Mouse (Mus musculus): ENCODE data around the gene Zfp764. TPM values are rescaled to one million over a fixed set of nuclear protein-coding genes. Genes with fewer than 3 reads are reported as not detected.

The Zfp764 gene
- polyA plus RNA-seq, 1 experiment from 2014 or later, result 6.6 TPM

GRCm38 (mm10) chr7:127360265-127360664 lies 46.4 kb downstream of the Zfp764 start:
- no peaks in the 10 kb centered on the region; the same call in 1 of the 2 replicates for H3K4me1 ChIP-seq (ENCODE audit: control insufficient read depth, insufficient read depth, low read length)
- H3K9ac ChIP-seq (ENCODE audit: low read length), result no peak overlapping the region
- H3K9me3 ChIP-seq (replicated peaks; ENCODE audit: control insufficient read depth, low read length), result no peaks in the 10 kb centered on the region
- peaks cover 22% of the 10 kb centered on the region for H3K27me3 ChIP-seq (ENCODE audit: control insufficient read depth, insufficient read depth, low read length)
- H3K4me3 ChIP-seq (ENCODE audit: low read length), result no peak overlapping the region
- no peak overlapping the region for H3K4me2 ChIP-seq (ENCODE audit: low read depth, low read length)
- no peak for ATAC-seq (replicated peaks; ENCODE audit: extremely low read depth, insufficient read depth, low FRiP score)
- H3K36me3 ChIP-seq (ENCODE audit: control insufficient read depth, insufficient read depth), result no peaks in the 10 kb centered on the region
- WGBS, result 59% methylated on average over 4 of the region's 4 CpGs
- H3K27ac ChIP-seq (ENCODE audit: low read length), result no peak overlapping the region

- no peaks in the 10 kb centered on the region for H3K4me1 ChIP-seq (ENCODE audit: control insufficient read depth, insufficient read depth, low read length)
- H3K36me3 ChIP-seq (ENCODE audit: control insufficient read depth, insufficient read depth), result no peaks in the 10 kb centered on the region
- no peak overlapping the region for H3K4me3 ChIP-seq (ENCODE audit: low read length)
- peaks cover 16% of the 10 kb centered on the region for H3K27me3 ChIP-seq (ENCODE audit: control insufficient read depth, insufficient read depth, low read length)
- WGBS, result 65% methylated on average over 4 of the region's 4 CpGs
- H3K27ac ChIP-seq (ENCODE audit: low read length), result no peak overlapping the region
- no peak overlapping the region for H3K4me2 ChIP-seq (ENCODE audit: low read depth, low read length)
- no peaks in the 10 kb centered on the region for H3K9me3 ChIP-seq (replicated peaks; ENCODE audit: control insufficient read depth, low read length)
- ATAC-seq (replicated peaks; ENCODE audit: extremely low read depth, insufficient read depth, low FRiP score), result no peak
- H3K9ac ChIP-seq (ENCODE audit: low read length), result no peak overlapping the region
These were observed 48.1 kb downstream of the Zfp764 start for GRCm38 (mm10) chr7:127358472-127358871.

GRCm38 (mm10) chr7:127357871-127358270 lies 48.8 kb downstream of the Zfp764 start:
- Histone ChIP-seq H3K27ac (ENCODE audit: low read length) (no peak overlapping the region), H3K9me3 (replicated peaks; ENCODE audit: control insufficient read depth, low read length) (no peaks in the 10 kb centered on the region), H3K4me1 (ENCODE audit: control insufficient read depth, insufficient read depth, low read length) (no peaks in the 10 kb centered on the region), H3K27me3 (ENCODE audit: control insufficient read depth, insufficient read depth, low read length) (peaks cover 16% of the 10 kb centered on the region), H3K36me3 (ENCODE audit: control insufficient read depth, insufficient read depth) (no peaks in the 10 kb centered on the region), H3K9ac (ENCODE audit: low read length) (no peak overlapping the region), H3K4me2 (ENCODE audit: low read depth, low read length) (no peak overlapping the region), H3K4me3 (ENCODE audit: low read length) (no peak overlapping the region)
- 58% methylated on average over 2 of the region's 2 CpGs for WGBS
- ATAC-seq (replicated peaks; ENCODE audit: extremely low read depth, insufficient read depth, low FRiP score), result no peak

GRCm38 (mm10) chr7:127355796-127356195 lies 50.8 kb downstream of the Zfp764 start:
- H3K4me2 ChIP-seq (ENCODE audit: low read depth, low read length), result no peak overlapping the region
- H3K27me3 ChIP-seq (ENCODE audit: control insufficient read depth, insufficient read depth, low read length), result peaks cover 7% of the 10 kb centered on the region; the same call in 1 of the 2 replicates
- H3K9me3 ChIP-seq (replicated peaks; ENCODE audit: control insufficient read depth, low read length), result no peaks in the 10 kb centered on the region
- no peak overlapping the region for H3K27ac ChIP-seq (ENCODE audit: low read length)
- no peak for ATAC-seq (replicated peaks; ENCODE audit: extremely low read depth, insufficient read depth, low FRiP score)
- no peaks in the 10 kb centered on the region for H3K4me1 ChIP-seq (ENCODE audit: control insufficient read depth, insufficient read depth, low read length)
- no peak overlapping the region for H3K9ac ChIP-seq (ENCODE audit: low read length)
- H3K4me3 ChIP-seq (ENCODE audit: low read length), result no peak overlapping the region
- no peaks in the 10 kb centered on the region for H3K36me3 ChIP-seq (ENCODE audit: control insufficient read depth, insufficient read depth)
- 51% methylated on average over 3 of the region's 3 CpGs for WGBS

Other genes starting within 250 kb of the Zfp764 start
- 42.2 and 44.4 TPM in 2 replicates for gene Cd2bp2, start 210.8 kb downstream of the Zfp764 start, polyA plus RNA-seq (2015; fragmentation: Nextera tagmentation; extraction: Ambion mirVana)
- gene Tbc1d10b, start 198.4 kb downstream of the Zfp764 start, polyA plus RNA-seq (2015; fragmentation: Nextera tagmentation; extraction: Ambion mirVana), result 15.2 and 22.3 TPM in 2 replicates
- 16.2 and 31.6 TPM in 2 replicates for gene Mylpf, start 197.9 kb downstream of the Zfp764 start, polyA plus RNA-seq (2015; fragmentation: Nextera tagmentation; extraction: Ambion mirVana)
- gene Zfp553, start 173.8 kb downstream of the Zfp764 start, polyA plus RNA-seq (2015; fragmentation: Nextera tagmentation; extraction: Ambion mirVana), result 21.0 and 21.9 TPM in 2 replicates
- gene Sept1, start 173.7 kb downstream of the Zfp764 start, polyA plus RNA-seq (2015; fragmentation: Nextera tagmentation; extraction: Ambion mirVana), result 35.1 and 57.5 TPM in 2 replicates
- gene Zfp771, start 162.5 kb downstream of the Zfp764 start, polyA plus RNA-seq (2015; fragmentation: Nextera tagmentation; extraction: Ambion mirVana), result 38.0 and 39.6 TPM in 2 replicates
- gene Dctpp1, start 146.1 kb downstream of the Zfp764 start, polyA plus RNA-seq (2015; fragmentation: Nextera tagmentation; extraction: Ambion mirVana), result 129 and 142 TPM in 2 replicates
- 48.7 and 52.8 TPM in 2 replicates for gene Sephs2, start 132.8 kb downstream of the Zfp764 start, polyA plus RNA-seq (2015; fragmentation: Nextera tagmentation; extraction: Ambion mirVana)
- 3.3 and 8.1 TPM in 2 replicates for gene Itgal, start 110.6 kb downstream of the Zfp764 start, polyA plus RNA-seq (2015; fragmentation: Nextera tagmentation; extraction: Ambion mirVana)
- 17.1 and 20.0 TPM in 2 replicates for gene Zfp768, start 61.2 kb downstream of the Zfp764 start, polyA plus RNA-seq (2015; fragmentation: Nextera tagmentation; extraction: Ambion mirVana)
- 5.3 and 5.5 TPM in 2 replicates for gene Zfp747, start 30.8 kb downstream of the Zfp764 start, polyA plus RNA-seq (2015; fragmentation: Nextera tagmentation; extraction: Ambion mirVana)
- gene 9130019O22Rik, start 19.7 kb downstream of the Zfp764 start, polyA plus RNA-seq (2015; fragmentation: Nextera tagmentation; extraction: Ambion mirVana), result 4.5 and 4.9 TPM in 2 replicates
- gene E430018J23Rik, start 13.2 kb downstream of the Zfp764 start, polyA plus RNA-seq (2015; fragmentation: Nextera tagmentation; extraction: Ambion mirVana), result 4.7 and 5.6 TPM in 2 replicates
- gene Zfp688, start 15.2 kb upstream of the Zfp764 start, polyA plus RNA-seq (2015; fragmentation: Nextera tagmentation; extraction: Ambion mirVana), result 14.1 and 14.8 TPM in 2 replicates
- gene Zfp689, start 42.3 kb upstream of the Zfp764 start, polyA plus RNA-seq (2015; fragmentation: Nextera tagmentation; extraction: Ambion mirVana), result 3.6 and 4.3 TPM in 2 replicates
- gene Prr14, start 52.8 kb upstream of the Zfp764 start, polyA plus RNA-seq (2015; fragmentation: Nextera tagmentation; extraction: Ambion mirVana), result 31.6 and 31.8 TPM in 2 replicates
- 8.3 and 8.9 TPM in 2 replicates for gene Fbrs, start 72.4 kb upstream of the Zfp764 start, polyA plus RNA-seq (2015; fragmentation: Nextera tagmentation; extraction: Ambion mirVana)
- gene Srcap, start 105.2 kb upstream of the Zfp764 start, polyA plus RNA-seq (2015; fragmentation: Nextera tagmentation; extraction: Ambion mirVana), result 27.7 and 29.8 TPM in 2 replicates
- gene Gm42715, start 112.8 kb upstream of the Zfp764 start, polyA plus RNA-seq (2015; fragmentation: Nextera tagmentation; extraction: Ambion mirVana), result 8.7 and 9.2 TPM in 2 replicates
- 3.8 and 3.9 TPM in 2 replicates for gene Tmem265, start 154.6 kb upstream of the Zfp764 start, polyA plus RNA-seq (2015; fragmentation: Nextera tagmentation; extraction: Ambion mirVana)
- gene Phkg2, start 166.5 kb upstream of the Zfp764 start, polyA plus RNA-seq (2015; fragmentation: Nextera tagmentation; extraction: Ambion mirVana), result 33.2 and 36.6 TPM in 2 replicates
- gene Ccdc189, start 181.8 kb upstream of the Zfp764 start, polyA plus RNA-seq (2015; fragmentation: Nextera tagmentation; extraction: Ambion mirVana), result 14.0 and 15.8 TPM in 2 replicates
- gene Rnf40, start 181.9 kb upstream of the Zfp764 start, polyA plus RNA-seq (2015; fragmentation: Nextera tagmentation; extraction: Ambion mirVana), result 31.1 and 33.9 TPM in 2 replicates
- gene Zfp629, start 209.0 kb upstream of the Zfp764 start, polyA plus RNA-seq (2015; fragmentation: Nextera tagmentation; extraction: Ambion mirVana), result 9.6 and 11.2 TPM in 2 replicates